Mouse (Mus musculus): Measurements from ENCODE around the gene Svop. TPM values are rescaled to one million over a fixed set of nuclear protein-coding genes. Genes with fewer than 3 reads are reported as not detected.

Svop gene
- polyA plus RNA-seq, 1 experiment from 2014 or later: 0.11 TPM

DNA sequence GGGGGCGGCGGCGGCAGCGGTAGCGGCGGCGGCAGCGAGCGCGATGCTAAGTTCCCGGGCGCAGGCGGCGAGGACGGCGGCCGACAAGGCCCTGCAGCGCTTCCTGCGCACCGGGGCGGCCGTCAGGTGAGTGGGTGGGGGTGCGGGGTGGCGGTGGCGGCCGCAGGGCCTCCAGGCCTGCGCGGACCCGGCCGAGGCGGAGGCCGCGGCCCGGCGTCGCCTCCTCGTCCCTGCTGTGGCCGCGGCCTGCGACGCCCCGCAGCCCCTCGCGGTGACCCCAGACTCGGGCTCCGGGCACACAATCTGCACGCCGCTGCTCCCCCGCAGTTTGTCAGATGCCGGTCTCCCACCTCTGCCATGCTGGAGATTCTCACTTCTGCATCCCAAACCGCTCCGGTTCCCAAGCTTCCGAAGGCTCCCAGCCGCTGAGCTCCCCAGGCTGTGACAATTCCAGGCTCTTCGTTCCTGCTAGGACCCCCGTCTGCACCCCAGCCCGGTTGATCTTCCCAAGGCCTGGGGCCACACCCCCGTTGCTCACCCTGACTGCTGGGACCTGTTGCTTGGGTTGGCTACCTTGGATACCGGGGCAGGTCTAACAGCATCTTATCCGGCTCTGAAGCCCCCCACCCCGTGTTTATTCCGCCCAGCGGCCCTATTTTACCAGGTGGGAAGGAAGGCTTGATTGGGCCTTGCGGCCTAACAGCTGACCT is 9.2 kb upstream of the Svop start:
- 4% methylated on average over 39 of the region's 64 CpGs for WGBS

DNA sequence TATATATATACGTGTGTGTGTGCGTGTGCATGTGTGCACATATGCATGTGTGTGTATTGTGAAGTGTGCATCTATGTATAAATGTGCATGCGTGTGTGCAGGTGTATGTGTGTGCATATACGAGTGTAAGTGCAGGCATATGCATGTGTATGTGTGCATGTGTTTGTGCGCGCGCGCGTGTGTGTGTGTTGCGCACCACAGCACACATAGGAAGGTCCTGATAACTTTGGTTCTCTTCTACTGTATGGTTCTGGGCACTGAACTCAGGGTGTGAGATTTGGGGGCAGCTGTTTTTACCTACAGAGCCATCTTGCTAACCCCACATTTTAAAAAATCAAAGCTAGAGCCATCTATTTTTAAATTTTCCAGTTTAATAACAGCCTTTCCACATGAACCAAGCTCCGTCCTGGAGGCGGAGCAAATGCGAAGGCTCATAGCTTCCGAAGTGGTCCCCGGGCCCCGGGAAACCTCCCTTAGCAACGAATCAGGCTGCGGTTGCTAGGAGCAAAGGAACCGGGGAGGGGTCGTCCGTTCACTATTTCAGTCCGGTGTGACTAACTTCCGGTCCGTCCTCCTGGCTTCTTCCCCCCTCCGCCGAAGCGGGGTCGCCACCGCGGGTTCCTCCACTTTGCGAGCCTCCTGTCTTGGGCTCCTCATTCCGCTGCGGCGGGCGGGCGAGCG is 8.5 kb upstream of the Svop start:
- Histone ChIP-seq H3K9me3 (ENCODE audit: control insufficient read depth, low read length) (no peaks in the 10 kb centered on the region), H3K27ac (replicated peaks in 1 of 2; ENCODE audit: control insufficient read depth in 1 of 2, insufficient read depth in 1 of 2, low read depth in 2 of 2, low read length in 2 of 2) (peak overlapping the region in 1 of 2 experiments; percentile 57; a peak in 1 of 4 replicates), H3K4me3 (ENCODE audit: control insufficient read depth in 1 of 2, insufficient read depth in 1 of 2, low read depth in 1 of 2, low read length in 2 of 2) (peak overlapping the region; percentile 93 to 95), H3K36me3 (ENCODE audit: control insufficient read depth, insufficient read depth, low read length) (peaks cover 11% of the 10 kb centered on the region; the same call in 1 of the 2 replicates), H3K4me1 (ENCODE audit: control insufficient read depth in 2 of 2, insufficient read depth in 2 of 2, low read length in 2 of 2) (peaks cover 8 to 9% of the 10 kb centered on the region in 2 experiments), H3K27me3 (ENCODE audit: control insufficient read depth, insufficient read depth, low read length) (no peaks in the 10 kb centered on the region; the same call in 1 of the 2 replicates), H3K4me2 (ENCODE audit: low read length) (peak overlapping the region; percentile 83), H3K9ac (ENCODE audit: low read length) (peak overlapping the region; percentile 93)
- WGBS: 8% methylated on average over 37 of the region's 37 CpGs
- peak; percentile 91 for ATAC-seq (ENCODE audit: insufficient number of reproducible peaks, insufficient read depth, low FRiP score, low read depth)

More for the DNA sequence above, 9.2 kb upstream of the Svop start:
- Histone ChIP-seq H3K27ac (replicated peaks in 1 of 2; ENCODE audit: control insufficient read depth in 1 of 2, insufficient read depth in 1 of 2, low read depth in 2 of 2, low read length in 2 of 2) (peak overlapping the region in 1 of 2 experiments; percentile 57; a peak in 1 of 4 replicates), H3K27me3 (ENCODE audit: control insufficient read depth, insufficient read depth, low read length) (no peaks in the 10 kb centered on the region; the same call in 1 of the 2 replicates), H3K4me3 (ENCODE audit: control insufficient read depth in 1 of 2, insufficient read depth in 1 of 2, low read depth in 1 of 2, low read length in 2 of 2) (peak overlapping the region; percentile 93 to 95), H3K4me2 (ENCODE audit: low read length) (peak overlapping the region; percentile 83), H3K36me3 (ENCODE audit: control insufficient read depth, insufficient read depth, low read length) (peaks cover 15% of the 10 kb centered on the region), H3K4me1 (ENCODE audit: control insufficient read depth in 2 of 2, insufficient read depth in 2 of 2, low read length in 2 of 2) (peaks cover 8 to 9% of the 10 kb centered on the region in 2 experiments), H3K9me3 (ENCODE audit: control insufficient read depth, low read length) (no peaks in the 10 kb centered on the region), H3K9ac (ENCODE audit: low read length) (peak overlapping the region; percentile 93)
- ATAC-seq (ENCODE audit: insufficient number of reproducible peaks, insufficient read depth, low FRiP score, low read depth): no peak; the same call in 1 of the 2 replicates

DNA sequence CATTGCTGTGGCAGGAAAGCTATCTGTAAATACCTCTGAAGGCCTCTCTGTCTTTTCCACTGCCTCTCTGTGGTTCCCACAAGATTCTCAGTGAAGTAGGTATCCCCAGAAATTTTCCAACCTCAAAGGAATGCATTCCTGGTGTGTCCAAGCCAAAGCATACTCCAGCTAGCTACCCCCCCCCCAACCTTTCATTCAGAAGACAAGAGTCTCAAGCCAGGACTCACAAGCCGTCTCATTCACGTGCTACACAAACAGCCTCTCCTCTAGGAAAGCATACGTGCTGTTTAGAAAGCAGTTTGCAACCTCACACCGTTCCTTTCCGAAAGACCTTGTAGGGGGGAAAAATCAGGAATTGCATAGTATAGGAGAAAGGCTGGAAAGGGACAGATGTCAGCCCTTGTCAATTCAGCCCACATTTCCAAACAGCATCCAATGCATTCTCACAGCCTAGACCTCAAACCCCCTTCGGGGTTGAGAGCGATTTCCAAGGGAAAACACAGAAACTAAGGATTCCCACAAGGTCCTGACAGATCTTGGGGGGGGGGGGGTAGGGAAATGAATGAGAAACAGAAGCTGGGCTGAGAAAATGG is 853 bp downstream of the Svop start:
- no peak for ATAC-seq (ENCODE audit: insufficient number of reproducible peaks, insufficient read depth, low FRiP score, low read depth)
- no peaks in the 10 kb centered on the region for H3K9me3 ChIP-seq (ENCODE audit: control insufficient read depth, low read length)
- H3K36me3 ChIP-seq (ENCODE audit: control insufficient read depth, insufficient read depth, low read length): no peaks in the 10 kb centered on the region
- H3K4me1 ChIP-seq (ENCODE audit: control insufficient read depth in 2 of 2, insufficient read depth in 2 of 2, low read length in 2 of 2): peaks cover 0 to 4% of the 10 kb centered on the region in 2 experiments; a peak in 1 of 4 replicates
- WGBS: 22% methylated on average over 7 of the region's 7 CpGs
- H3K4me2 ChIP-seq (ENCODE audit: low read length): no peak overlapping the region
- peaks cover 3% of the 10 kb centered on the region; the same call in 1 of the 2 replicates for H3K27me3 ChIP-seq (ENCODE audit: control insufficient read depth, insufficient read depth, low read length)
- H3K9ac ChIP-seq (ENCODE audit: low read length): no peak overlapping the region
- H3K4me3 ChIP-seq (ENCODE audit: control insufficient read depth in 1 of 2, insufficient read depth in 1 of 2, low read depth in 1 of 2, low read length in 2 of 2): no peak overlapping the region
- H3K27ac ChIP-seq (replicated peaks in 1 of 2; ENCODE audit: control insufficient read depth in 1 of 2, insufficient read depth in 1 of 2, low read depth in 2 of 2, low read length in 2 of 2): no peak overlapping the region

DNA sequence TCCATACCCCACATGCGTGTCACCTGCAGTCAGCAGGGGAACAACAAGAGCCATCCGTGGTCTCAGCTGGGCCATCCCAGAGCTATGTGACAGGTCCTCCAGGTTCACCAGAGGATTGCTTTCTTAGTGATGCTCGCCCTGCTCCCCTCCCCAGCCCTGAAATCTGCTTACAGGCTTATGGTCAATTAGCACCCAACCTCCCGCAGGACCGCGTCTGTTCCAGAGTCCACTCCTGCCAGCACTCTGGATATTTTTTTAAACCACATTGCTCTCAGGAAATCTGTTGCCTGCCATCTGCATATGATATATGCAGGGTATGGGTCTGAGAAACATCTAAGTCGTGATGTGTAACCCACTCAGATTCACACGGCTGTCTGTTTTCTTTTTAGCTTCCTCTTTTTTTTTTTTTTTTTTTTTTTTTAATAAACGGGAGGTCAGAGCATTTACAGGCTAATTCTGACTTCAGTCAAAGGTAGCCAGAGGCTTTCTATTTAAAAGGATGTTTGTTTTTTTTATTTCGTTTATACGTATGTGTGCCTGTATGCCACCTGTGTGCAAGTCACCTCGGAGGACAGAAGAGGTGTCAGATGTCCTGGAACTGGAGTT is 3.4 kb downstream of the Svop start:
- H3K27me3 ChIP-seq (ENCODE audit: control insufficient read depth, insufficient read depth, low read length): peaks cover 3% of the 10 kb centered on the region; the same call in 1 of the 2 replicates
- H3K9me3 ChIP-seq (ENCODE audit: control insufficient read depth, low read length): no peaks in the 10 kb centered on the region
- 64% methylated on average over 12 of the region's 12 CpGs for WGBS

DNA sequence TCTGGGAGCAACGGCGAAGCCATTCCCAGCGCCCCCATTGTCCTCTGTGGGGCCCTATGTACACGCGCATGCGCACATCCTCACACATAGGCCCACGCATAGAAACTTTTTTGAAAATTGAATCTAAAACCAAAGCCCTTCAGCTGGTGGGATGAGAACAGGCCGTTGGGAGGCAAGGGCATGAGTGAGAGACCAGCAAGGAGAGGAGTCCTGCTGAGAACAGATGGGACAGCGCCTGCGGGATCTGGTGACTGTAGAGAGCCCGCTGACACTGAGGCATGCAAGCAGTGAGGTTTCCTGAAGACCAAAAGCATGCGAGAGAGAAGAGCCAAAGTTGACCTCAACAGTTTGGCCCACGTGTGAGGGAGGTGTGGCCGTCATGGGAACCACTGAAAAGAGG is 5.9 kb downstream of the Svop start:
- no peak for ATAC-seq (ENCODE audit: insufficient number of reproducible peaks, insufficient read depth, low FRiP score, low read depth)
- no peaks in the 10 kb centered on the region for H3K36me3 ChIP-seq (ENCODE audit: control insufficient read depth, insufficient read depth, low read length)
- H3K9me3 ChIP-seq (ENCODE audit: control insufficient read depth, low read length): no peaks in the 10 kb centered on the region
- H3K4me1 ChIP-seq (ENCODE audit: control insufficient read depth in 2 of 2, insufficient read depth in 2 of 2, low read length in 2 of 2): no peaks in the 10 kb centered on the region
- H3K4me2 ChIP-seq (ENCODE audit: low read length): no peak overlapping the region
- 0 out of 2 replicates have a peak, but pooled peaks cover 3% of the 10 kb centered on the region for H3K27me3 ChIP-seq (ENCODE audit: control insufficient read depth, insufficient read depth, low read length)
- no peak overlapping the region for H3K9ac ChIP-seq (ENCODE audit: low read length)
- H3K4me3 ChIP-seq (ENCODE audit: control insufficient read depth in 1 of 2, insufficient read depth in 1 of 2, low read depth in 1 of 2, low read length in 2 of 2): no peak overlapping the region
- H3K27ac ChIP-seq (replicated peaks in 1 of 2; ENCODE audit: control insufficient read depth in 1 of 2, insufficient read depth in 1 of 2, low read depth in 2 of 2, low read length in 2 of 2): no peak overlapping the region
- 57% methylated on average over 14 of the region's 14 CpGs for WGBS

More for the DNA sequence above, 3.4 kb downstream of the Svop start:
- Histone ChIP-seq H3K4me2 (ENCODE audit: low read length) (no peak overlapping the region), H3K36me3 (ENCODE audit: control insufficient read depth, insufficient read depth, low read length) (no peaks in the 10 kb centered on the region), H3K9ac (ENCODE audit: low read length) (no peak overlapping the region), H3K27ac (replicated peaks in 1 of 2; ENCODE audit: control insufficient read depth in 1 of 2, insufficient read depth in 1 of 2, low read depth in 2 of 2, low read length in 2 of 2) (no peak overlapping the region), H3K4me3 (ENCODE audit: control insufficient read depth in 1 of 2, insufficient read depth in 1 of 2, low read depth in 1 of 2, low read length in 2 of 2) (no peak overlapping the region), H3K4me1 (ENCODE audit: control insufficient read depth in 2 of 2, insufficient read depth in 2 of 2, low read length in 2 of 2) (peaks cover 0 to 4% of the 10 kb centered on the region in 2 experiments; a peak in 1 of 4 replicates)
- no peak for ATAC-seq (ENCODE audit: insufficient number of reproducible peaks, insufficient read depth, low FRiP score, low read depth)

DNA sequence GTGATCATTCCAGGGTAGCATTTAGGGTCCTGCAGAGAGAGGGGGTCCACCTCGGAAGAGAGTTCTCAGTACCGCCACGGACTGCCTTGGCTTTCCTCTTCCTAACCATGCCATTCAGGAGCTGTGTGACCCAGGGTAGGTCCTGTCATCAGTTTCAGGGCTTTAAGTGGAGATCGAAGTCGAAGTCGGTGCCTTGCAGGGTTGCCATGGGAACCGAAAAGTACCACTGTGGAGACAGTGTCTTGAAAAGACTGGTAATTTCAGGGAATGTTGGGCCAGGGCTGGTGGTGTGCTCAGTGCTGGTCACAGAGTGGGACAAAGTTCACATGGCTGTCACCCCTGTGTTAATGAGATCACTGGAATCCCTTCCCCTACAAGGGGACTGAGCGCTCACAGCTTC is 14.4 kb downstream of the Svop start:
- Histone ChIP-seq H3K9ac (ENCODE audit: low read length) (no peak overlapping the region), H3K27ac (replicated peaks in 1 of 2; ENCODE audit: control insufficient read depth in 1 of 2, insufficient read depth in 1 of 2, low read depth in 2 of 2, low read length in 2 of 2) (no peak overlapping the region), H3K4me3 (ENCODE audit: control insufficient read depth in 1 of 2, insufficient read depth in 1 of 2, low read depth in 1 of 2, low read length in 2 of 2) (no peak overlapping the region), H3K36me3 (ENCODE audit: control insufficient read depth, insufficient read depth, low read length) (no peaks in the 10 kb centered on the region), H3K9me3 (ENCODE audit: control insufficient read depth, low read length) (no peaks in the 10 kb centered on the region), H3K27me3 (ENCODE audit: control insufficient read depth, insufficient read depth, low read length) (no peaks in the 10 kb centered on the region), H3K4me1 (ENCODE audit: control insufficient read depth in 2 of 2, insufficient read depth in 2 of 2, low read length in 2 of 2) (no peaks in the 10 kb centered on the region), H3K4me2 (ENCODE audit: low read length) (no peak overlapping the region)
- 59% methylated on average over 8 of the region's 8 CpGs for WGBS
- ATAC-seq (ENCODE audit: insufficient number of reproducible peaks, insufficient read depth, low FRiP score, low read depth): no peak

DNA sequence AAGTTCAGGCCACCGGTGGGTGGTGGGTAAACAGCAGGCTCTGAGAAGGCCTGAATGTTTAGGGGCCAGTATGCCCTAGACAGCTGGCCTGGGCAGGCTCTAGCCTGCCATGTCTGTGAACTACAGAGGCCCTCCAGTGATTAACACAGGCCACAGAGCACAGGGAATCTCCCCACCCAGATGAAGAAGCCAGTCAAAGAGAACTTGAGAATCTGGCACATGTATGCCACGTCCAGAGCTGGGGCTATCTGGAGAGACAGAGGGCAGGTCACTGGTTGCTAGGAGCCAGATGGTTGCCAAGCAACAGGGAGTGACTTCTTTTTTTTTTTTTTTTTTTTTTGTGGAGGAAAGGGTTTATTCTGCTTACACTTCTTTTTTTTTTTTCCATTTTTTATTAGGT is 19.1 kb downstream of the Svop start:
- 54% methylated on average over 2 of the region's 2 CpGs for WGBS
- H3K9ac ChIP-seq (ENCODE audit: low read length): no peak overlapping the region
- no peaks in the 10 kb centered on the region for H3K9me3 ChIP-seq (ENCODE audit: control insufficient read depth, low read length)
- no peaks in the 10 kb centered on the region for H3K27me3 ChIP-seq (ENCODE audit: control insufficient read depth, insufficient read depth, low read length)
- H3K27ac ChIP-seq (replicated peaks in 1 of 2; ENCODE audit: control insufficient read depth in 1 of 2, insufficient read depth in 1 of 2, low read depth in 2 of 2, low read length in 2 of 2): no peak overlapping the region
- no peak overlapping the region for H3K4me3 ChIP-seq (ENCODE audit: control insufficient read depth in 1 of 2, insufficient read depth in 1 of 2, low read depth in 1 of 2, low read length in 2 of 2)
- no peak for ATAC-seq (ENCODE audit: insufficient number of reproducible peaks, insufficient read depth, low FRiP score, low read depth)
- no peak overlapping the region for H3K4me2 ChIP-seq (ENCODE audit: low read length)
- no peaks in the 10 kb centered on the region for H3K36me3 ChIP-seq (ENCODE audit: control insufficient read depth, insufficient read depth, low read length)
- H3K4me1 ChIP-seq (ENCODE audit: control insufficient read depth in 2 of 2, insufficient read depth in 2 of 2, low read length in 2 of 2): no peaks in the 10 kb centered on the region

Measured in heart, embryonic 14.5 days (tissue).